Mouse (Mus musculus): ENCODE measurements around the gene Cep131.

Cep131 gene

DNA sequence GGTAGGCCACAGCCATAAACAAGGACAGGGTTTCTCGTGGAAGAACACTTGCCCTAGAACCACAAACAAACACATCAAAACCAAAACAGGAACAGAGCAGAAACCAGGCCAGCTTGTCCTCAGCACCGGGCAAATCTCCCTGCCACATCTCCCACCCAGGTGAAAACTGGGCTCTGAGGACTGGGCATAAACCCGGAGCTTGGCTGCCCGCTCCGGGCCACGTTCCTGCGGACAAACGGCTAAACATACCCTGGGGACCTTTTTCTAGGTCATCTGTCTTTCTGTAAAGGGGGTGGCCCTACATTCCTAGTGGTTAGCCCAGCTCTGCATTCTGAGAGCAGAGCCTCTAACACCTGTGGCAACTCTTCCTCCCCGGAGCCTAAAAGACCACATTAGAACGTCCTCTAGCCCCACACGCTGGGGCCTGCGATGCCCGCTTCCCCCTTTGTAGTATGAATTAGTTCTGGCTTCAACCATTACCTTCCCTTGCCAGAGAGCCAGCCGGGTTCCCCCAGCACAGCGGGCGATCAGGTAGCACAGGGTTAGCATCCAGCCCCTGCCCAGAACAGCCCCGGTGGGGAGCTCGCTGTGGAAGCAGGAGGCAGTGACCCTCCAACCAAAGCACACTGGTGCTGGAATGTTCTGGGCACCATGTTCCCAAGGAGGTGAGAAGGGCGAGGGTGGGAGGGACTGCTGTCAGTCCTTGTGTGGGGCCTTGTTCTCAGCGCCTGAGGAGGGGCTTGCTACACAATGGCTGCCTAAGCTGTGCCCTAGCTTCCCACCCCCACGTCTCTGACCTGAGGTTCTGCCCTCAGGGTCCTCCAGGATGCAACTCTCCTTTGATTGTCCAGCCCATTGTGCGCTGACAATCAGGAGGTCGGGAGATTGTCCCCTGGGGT is 66.8 kb downstream of the Cep131 start:
- no peak for DNase-seq

DNA sequence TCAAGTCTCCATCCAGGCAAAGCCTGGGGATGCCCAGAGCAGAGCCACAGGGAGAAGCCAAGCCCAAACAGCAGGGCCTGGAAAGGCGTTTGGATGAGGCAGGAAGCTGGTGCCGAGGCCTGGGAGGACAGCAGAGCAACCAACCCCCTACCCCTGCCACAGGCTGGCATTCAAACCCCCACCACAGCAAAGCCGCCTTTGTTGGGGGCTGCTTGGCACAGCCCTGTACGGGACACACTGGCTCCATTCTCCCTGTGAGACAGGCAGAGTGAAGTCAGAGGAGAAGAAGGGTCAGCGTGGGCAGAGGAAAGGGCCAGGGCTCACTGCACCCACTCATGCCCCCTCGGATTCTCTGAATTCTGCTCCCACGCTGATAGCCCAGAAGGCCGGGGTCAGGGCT is 69.6 kb downstream of the Cep131 start:
- no peak for DNase-seq

DNA sequence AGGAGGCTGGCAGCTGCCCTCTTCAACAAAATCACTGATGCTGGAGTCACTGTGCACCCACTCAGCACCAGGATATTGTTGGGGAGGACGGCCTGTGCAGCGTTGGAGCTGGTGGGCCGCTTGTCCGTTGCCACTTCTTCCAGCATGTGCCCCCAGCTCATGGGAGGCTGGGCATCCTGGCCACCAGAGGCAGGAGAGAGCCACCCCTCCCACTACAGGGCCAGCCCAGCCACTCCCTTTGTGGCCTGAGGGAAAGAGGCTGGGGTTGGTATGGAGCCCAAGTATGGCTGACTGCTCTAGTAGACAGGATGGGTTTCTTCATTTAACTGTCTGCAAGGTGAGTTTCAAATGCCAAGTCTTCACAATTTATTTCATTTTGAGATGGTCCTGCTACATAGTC is 71.9 kb downstream of the Cep131 start:
- DNase-seq: no peak
